Mouse (Mus musculus) CH12.LX (cell line): ENCODE results near the gene Shld2. TPM values are rescaled to one million over a fixed set of nuclear protein-coding genes. Genes with fewer than 3 reads are reported as not detected.

Experiments used
- DNase-seq: peaks from one replicate; pipeline ENCODE4 v3.0.0-alpha.2; 2013; ENCODE audit errors: extremely low read depth
- H3K27ac ChIP-seq: 2 replicates; pipeline ENCODE4 v1.5.1; 2012; ENCODE audit warnings: low read depth, mild to moderate bottlenecking, control low read depth, moderate library complexity; ENCODE audit not compliant: insufficient read depth
- H3K27me3 ChIP-seq: replicated peaks from 2 replicates; pipeline ENCODE3; 2012; ENCODE audit warnings: inconsistent platforms
- H3K36me3 ChIP-seq, 2 experiments: replicated peaks in 1 of 2; 2 replicates each; pipeline versions ENCODE3 to v1.6.1; 2012; ENCODE audit warnings: inconsistent platforms in 1 of 2, low read length in 1 of 2, mild to moderate bottlenecking in 1 of 2, mixed read lengths in 1 of 2, moderate library complexity in 1 of 2; ENCODE audit not compliant: control insufficient read depth in 1 of 2, insufficient read depth in 1 of 2
- H3K4me1 ChIP-seq, 2 experiments: 2 replicates each; pipeline ENCODE4 v1.6.1; 2012; ENCODE audit warnings: inconsistent platforms in 1 of 2, moderate library complexity in 1 of 2; ENCODE audit not compliant: insufficient read depth in 2 of 2, control insufficient read depth in 1 of 2
- H3K4me2 ChIP-seq: 2 replicates; pipeline ENCODE4 v1.6.1; 2012; ENCODE audit warnings: low read depth, mild to moderate bottlenecking, control low read depth; ENCODE audit not compliant: poor library complexity, insufficient read depth, severe bottlenecking
- H3K4me3 ChIP-seq, 3 experiments: fragments of 150-350 bp in 1 of 3; sonication (generic) in 1 of 3; replicated peaks in 1 of 3; 2 replicates each; pipeline versions ENCODE3 to v1.5.1; 2011 to 2012; ENCODE audit warnings: low read depth in 2 of 3, low read length in 2 of 3, mild to moderate bottlenecking in 2 of 3, moderate library complexity in 2 of 3, control low read depth in 1 of 3, improper control_type of control experiment in 1 of 3, inconsistent platforms in 1 of 3, mixed read lengths in 1 of 3; ENCODE audit not compliant: poor library complexity in 1 of 3
- H3K79me2 ChIP-seq: replicated peaks from 2 replicates; pipeline ENCODE4 v1.6.1; 2012; ENCODE audit warnings: mild to moderate bottlenecking, moderate library complexity; ENCODE audit not compliant: control insufficient read depth, poor library complexity, insufficient read depth, severe bottlenecking; ENCODE audit errors: extremely low read depth
- H3K9ac ChIP-seq: 2 replicates; pipeline ENCODE4 v1.6.1; 2012; ENCODE audit warnings: low read depth, mild to moderate bottlenecking, control low read depth, moderate library complexity; ENCODE audit not compliant: insufficient read depth
- H3K9me3 ChIP-seq: replicated peaks from 2 replicates; pipeline ENCODE3; 2012; ENCODE audit warnings: low read length, inconsistent platforms, mixed read lengths
- CHD1 ChIP-seq: IDR thresholded peaks from 2 replicates; pipeline ENCODE4 v1.6.1; 2012; ENCODE audit warnings: low read depth, low read length, improper control_type of control experiment, inconsistent platforms
- CHD2 ChIP-seq: IDR thresholded peaks from 2 replicates; pipeline ENCODE4 v1.6.1; 2011; ENCODE audit warnings: low read length, improper control_type of control experiment
- EP300 ChIP-seq: IDR thresholded peaks from 2 replicates; pipeline ENCODE4 v1.6.1; 2011; ENCODE audit warnings: low read length, improper control_type of control experiment
- IRF4 ChIP-seq: IDR thresholded peaks from 2 replicates; pipeline ENCODE4 v1.6.1; 2014; ENCODE audit warnings: low read depth, mild to moderate bottlenecking, inconsistent platforms, low read length, improper control_type of control experiment
- JUN ChIP-seq: IDR thresholded peaks from 2 replicates; pipeline ENCODE4 v1.6.1; 2011; ENCODE audit warnings: low read depth, mild to moderate bottlenecking, low read length, improper control_type of control experiment, moderate library complexity; ENCODE audit not compliant: insufficient read depth
- JUND ChIP-seq: conservative IDR thresholded peaks from 2 replicates; pipeline ENCODE4 v1.6.1; 2011; ENCODE audit warnings: low read depth, low read length, improper control_type of control experiment
- KAT2A ChIP-seq: IDR thresholded peaks from 2 replicates; pipeline ENCODE4 v1.6.1; 2012; ENCODE audit warnings: low read length, improper control_type of control experiment, inconsistent platforms; ENCODE audit not compliant: insufficient replicate concordance
- MEF2A ChIP-seq: IDR thresholded peaks from 2 replicates; pipeline ENCODE4 v1.6.1; 2014; ENCODE audit warnings: low read depth, mild to moderate bottlenecking, inconsistent platforms, low read length, improper control_type of control experiment, borderline replicate concordance
- MXI1 ChIP-seq: IDR thresholded peaks from 2 replicates; pipeline ENCODE4 v1.6.1; 2011; ENCODE audit warnings: mild to moderate bottlenecking, low read depth, low read length, improper control_type of control experiment
- MYC ChIP-seq: IDR thresholded peaks from 2 replicates; pipeline ENCODE4 v1.6.1; 2011; ENCODE audit warnings: low read depth, mild to moderate bottlenecking, improper control_type of control experiment, low read length
- POLR2A ChIP-seq: IDR thresholded peaks from 2 replicates; pipeline ENCODE4 v1.6.1; 2011; ENCODE audit warnings: low read depth, mild to moderate bottlenecking, improper control_type of control experiment, low read length
- POLR2AphosphoS2 ChIP-seq: IDR thresholded peaks from 2 replicates; pipeline ENCODE4 v1.6.1; 2011; ENCODE audit warnings: low read depth, low read length, improper control_type of control experiment
- RCOR1 ChIP-seq: conservative IDR thresholded peaks from 2 replicates; pipeline ENCODE4 v1.6.1; 2012; ENCODE audit warnings: low read depth, mild to moderate bottlenecking, inconsistent platforms, low read length, improper control_type of control experiment
- SIN3A ChIP-seq: IDR thresholded peaks from 2 replicates; pipeline ENCODE4 v1.6.1; 2012; ENCODE audit warnings: low read length, improper control_type of control experiment, inconsistent platforms
- SMC3 ChIP-seq: IDR thresholded peaks from 2 replicates; pipeline ENCODE4 v1.6.1; 2011; ENCODE audit warnings: low read depth, low read length, improper control_type of control experiment
- UBTF ChIP-seq: IDR thresholded peaks from 2 replicates; pipeline ENCODE4 v1.6.1; 2012; ENCODE audit warnings: low read depth, mild to moderate bottlenecking, inconsistent platforms, low read length, improper control_type of control experiment, moderate library complexity
- USF1 ChIP-seq: IDR thresholded peaks from 2 replicates; pipeline ENCODE4 v1.6.1; 2014; ENCODE audit warnings: low read depth, mild to moderate bottlenecking, inconsistent platforms, low read length, improper control_type of control experiment
- USF2 ChIP-seq: conservative IDR thresholded peaks from 2 replicates; pipeline ENCODE4 v1.6.1; 2011; ENCODE audit warnings: low read depth, low read length, improper control_type of control experiment
- ZC3H11A ChIP-seq: IDR thresholded peaks from 2 replicates; pipeline ENCODE4 v1.6.1; 2012; ENCODE audit warnings: low read depth, mild to moderate bottlenecking, inconsistent platforms, low read length, improper control_type of control experiment
- ZKSCAN1 ChIP-seq: IDR thresholded peaks from 2 replicates; pipeline ENCODE4 v1.6.1; 2012; ENCODE audit warnings: low read depth, inconsistent platforms, low read length, improper control_type of control experiment, borderline replicate concordance
- ZMIZ1 ChIP-seq: IDR thresholded peaks from 2 replicates; pipeline ENCODE4 v1.6.1; 2012; ENCODE audit warnings: low read depth, mild to moderate bottlenecking, inconsistent platforms, low read length, improper control_type of control experiment
- ZNF384 ChIP-seq: IDR thresholded peaks from 2 replicates; pipeline ENCODE4 v1.6.1; 2012; ENCODE audit warnings: low read depth, low read length, improper control_type of control experiment, inconsistent platforms
- dilution Hi-C: fragments of 300-500 bp; cut with MboI; formaldehyde crosslinking; loops from 2 replicates; pipeline ENCODE4 v1.14.3; 2020; ENCODE audit warnings: low sequenced_read_pairs; ENCODE audit not compliant: extremely low pct_unique_long_range_greater_than_20kb, extremely low pct_ligation_motif_present
- in situ Hi-C: fragments of 300-500 bp; cut with MboI; formaldehyde crosslinking; loops from 3 replicates; pipeline ENCODE4 v1.14.3; 2019; ENCODE audit warnings: low sequenced_read_pairs, low pct_ligation_motif_present, low pct_unique_long_range_greater_than_20kb, mixed read lengths
- polyA plus RNA-seq: library from polyadenylated mRNA; unstranded; fragments of >175 nt; gene quantifications from 2 replicates; pipeline ENCODE4 v1.2.1, GENCODE M21; 2012; ENCODE audit warnings: low read depth; ENCODE audit not compliant: insufficient read length
- total RNA-seq, 2 experiments: library from RNA; depleted of rRNA; stranded (reverse); fragments of 300-350 nt in 1 of 2; fragments of >200 nt in 1 of 2; gene quantifications; 2 replicates each; pipeline ENCODE4 v1.2.3; 2012 to 2014

Shld2 gene
- total and polyA plus RNA-seq, 3 experiments = 12.0 to 21.8 (median 13.9) TPM

GRCm38 (mm10) chr14:34288396-34288795 lies 21.9 kb downstream of the Shld2 start:
- H3K9ac ChIP-seq = no peak overlapping the region
- no peaks in the 10 kb centered on the region for H3K27me3 ChIP-seq
- no peaks in the 10 kb centered on the region for H3K79me2 ChIP-seq
- no peak overlapping the region for H3K27ac ChIP-seq
- no peak overlapping the region for H3K4me2 ChIP-seq
- no peaks in the 10 kb centered on the region for H3K4me1 ChIP-seq
- no peak overlapping the region for H3K4me3 ChIP-seq
- H3K9me3 ChIP-seq = no peaks in the 10 kb centered on the region
- in situ Hi-C loops (no loop called here), dilution Hi-C loops (no loop called here)
- DNase-seq = no peak
- peaks cover 0 to 5% of the 10 kb centered on the region in 2 experiments for H3K36me3 ChIP-seq
- no peak for TF ChIP-seq ZMIZ1
- TF ChIP-seq USF2 = no peak
- TF ChIP-seq JUN = no peak

GRCm38 (mm10) chr14:34281736-34282269 lies 28.5 kb downstream of the Shld2 start:
- H3K4me2 ChIP-seq = no peak overlapping the region
- peaks cover 0 to 6% of the 10 kb centered on the region in 2 experiments for H3K36me3 ChIP-seq
- H3K4me3 ChIP-seq = no peak overlapping the region
- no peaks in the 10 kb centered on the region for H3K9me3 ChIP-seq
- no peak for DNase-seq
- H3K9ac ChIP-seq = no peak overlapping the region
- no peaks in the 10 kb centered on the region for H3K4me1 ChIP-seq
- H3K27ac ChIP-seq = no peak overlapping the region
- in situ Hi-C loops = no loop called here
- TF ChIP-seq KAT2A (no peak), EP300 (no peak), USF1 (no peak), ZC3H11A (no peak), MXI1 (no peak), SIN3A (no peak), ZNF384 (no peak), POLR2AphosphoS2 (no peak), USF2 (no peak), SMC3 (no peak)
- TF ChIP-seq, all 38 proteins: peak for 0
- dilution Hi-C loops = no loop called here
- no peaks in the 10 kb centered on the region for H3K79me2 ChIP-seq
- H3K27me3 ChIP-seq = no peaks in the 10 kb centered on the region

- no peak overlapping the region for H3K4me2 ChIP-seq
- no peaks in the 10 kb centered on the region for H3K4me1 ChIP-seq
- H3K27ac ChIP-seq = no peak overlapping the region
- dilution Hi-C loops (no loop called here), in situ Hi-C loops (no loop called here)
- no peak for DNase-seq
- no peaks in the 10 kb centered on the region for H3K79me2 ChIP-seq
- TF ChIP-seq SIN3A = no peak
- no peak for TF ChIP-seq MEF2A
- TF ChIP-seq ZNF384 = no peak
- no peak for TF ChIP-seq UBTF
- TF ChIP-seq JUND = no peak
- TF ChIP-seq KAT2A = no peak
- TF ChIP-seq MYC = no peak
- TF ChIP-seq CHD1 = no peak
- no peak for TF ChIP-seq IRF4
- no peak for TF ChIP-seq POLR2A
- TF ChIP-seq ZKSCAN1 = no peak
- TF ChIP-seq CHD2 = no peak
- TF ChIP-seq RCOR1 = no peak
- H3K9ac ChIP-seq = no peak overlapping the region
- H3K27me3 ChIP-seq = no peaks in the 10 kb centered on the region
- peaks cover 0 to 7% of the 10 kb centered on the region in 2 experiments for H3K36me3 ChIP-seq
- H3K4me3 ChIP-seq = no peak overlapping the region
- H3K9me3 ChIP-seq = no peaks in the 10 kb centered on the region
Observed at GRCm38 (mm10) chr14:34280798-34281197, 29.5 kb downstream of the Shld2 start.
